Mouse (Mus musculus) MEL (cell line): Measurements from ENCODE around the gene Arhgap1. TPM values are rescaled to one million over a fixed set of nuclear protein-coding genes. Genes with fewer than 3 reads are reported as not detected.

Source experiments
- DNase-seq: peaks from one replicate; pipeline ENCODE4 v3.0.0; 2011; ENCODE audit warnings: low read depth, low spot score
- H3K27ac ChIP-seq: 2 replicates; pipeline ENCODE4 v1.5.1; 2012; ENCODE audit warnings: low read depth, mild to moderate bottlenecking, control low read depth, low read length, moderate library complexity; ENCODE audit not compliant: control insufficient read depth
- H3K27me3 ChIP-seq, 2 experiments: fragments of 150-350 bp in 1 of 2; sonication (generic) in 1 of 2; 2 replicates each; pipeline ENCODE4 v1.6.1; 2012; ENCODE audit warnings: low read length in 2 of 2, mild to moderate bottlenecking in 2 of 2, improper control_type of control experiment in 1 of 2, moderate library complexity in 1 of 2; ENCODE audit not compliant: insufficient read depth in 2 of 2, control insufficient read depth in 1 of 2
- H3K36me3 ChIP-seq, 2 experiments: 2 replicates each; pipeline ENCODE4 v1.6.1; 2012 to 2014; ENCODE audit warnings: low read length in 2 of 2, improper control_type of control experiment in 1 of 2, inconsistent platforms in 1 of 2, mild to moderate bottlenecking in 1 of 2; ENCODE audit not compliant: insufficient read depth in 2 of 2, control insufficient read depth in 1 of 2
- H3K4me1 ChIP-seq, 2 experiments: fragments of 150-350 bp in 1 of 2; sonication (generic) in 1 of 2; 2 replicates each; pipeline ENCODE4 v1.6.1; 2012; ENCODE audit warnings: low read length in 2 of 2, improper control_type of control experiment in 1 of 2, mild to moderate bottlenecking in 1 of 2; ENCODE audit not compliant: insufficient read depth in 2 of 2, control insufficient read depth in 1 of 2
- H3K4me3 ChIP-seq, 2 experiments: fragments of 150-350 bp in 1 of 2; sonication (generic) in 1 of 2; 2 replicates each; pipeline ENCODE4 v1.5.1; 2012; ENCODE audit warnings: low read depth in 2 of 2, low read length in 2 of 2, mild to moderate bottlenecking in 2 of 2, moderate library complexity in 2 of 2, control low read depth in 1 of 2, improper control_type of control experiment in 1 of 2; ENCODE audit not compliant: control insufficient read depth in 1 of 2, insufficient read depth in 1 of 2
- H3K79me2 ChIP-seq: 2 replicates; pipeline ENCODE4 v1.6.1; 2012; ENCODE audit warnings: mild to moderate bottlenecking, low read length, moderate library complexity; ENCODE audit not compliant: control insufficient read depth, poor library complexity, insufficient read depth
- H3K9ac ChIP-seq: 2 replicates; pipeline ENCODE4 v1.6.1; 2012; ENCODE audit warnings: low read depth, mild to moderate bottlenecking, control low read depth, low read length, moderate library complexity; ENCODE audit not compliant: control insufficient read depth, poor library complexity, severe bottlenecking
- H3K9me3 ChIP-seq: fragments of 150-350 bp; sonication (generic); replicated peaks from 2 replicates; pipeline ENCODE4 v1.6.1; 2012; ENCODE audit warnings: mild to moderate bottlenecking, low read length, improper control_type of control experiment, moderate library complexity; ENCODE audit not compliant: insufficient read depth
- BHLHE40 ChIP-seq: IDR thresholded peaks from 2 replicates; pipeline ENCODE4 v1.6.1; 2012; ENCODE audit warnings: low read depth, mild to moderate bottlenecking, inconsistent platforms, low read length, improper control_type of control experiment, borderline replicate concordance
- CHD1 ChIP-seq: IDR thresholded peaks from 2 replicates; pipeline ENCODE4 v1.6.1; 2012; ENCODE audit warnings: low read depth, mild to moderate bottlenecking, inconsistent platforms, low read length, improper control_type of control experiment
- CHD2 ChIP-seq: IDR thresholded peaks from 2 replicates; pipeline ENCODE4 v1.6.1; 2011; ENCODE audit warnings: low read length, improper control_type of control experiment
- CTCF ChIP-seq, 3 experiments: IDR thresholded peaks in 2 of 3; conservative IDR thresholded peaks in 1 of 3; 2 replicates each; pipeline ENCODE4 v1.5.1; 2011 to 2012; ENCODE audit warnings: low read length in 3 of 3, low read depth in 2 of 3, mild to moderate bottlenecking in 2 of 3, improper control_type of control experiment in 1 of 3, inconsistent platforms in 1 of 3, mixed read lengths in 1 of 3, moderate library complexity in 1 of 3; ENCODE audit not compliant: control insufficient read depth in 1 of 3, insufficient read depth in 1 of 3, poor library complexity in 1 of 3, severe bottlenecking in 1 of 3
- E2F4 ChIP-seq: IDR thresholded peaks from 2 replicates; pipeline ENCODE4 v1.6.1; 2011; ENCODE audit warnings: low read depth, low read length, improper control_type of control experiment, borderline replicate concordance
- ELF1 ChIP-seq: IDR thresholded peaks from 2 replicates; pipeline ENCODE4 v1.6.1; 2014; ENCODE audit warnings: low read depth, mild to moderate bottlenecking, inconsistent platforms, low read length, improper control_type of control experiment, moderate library complexity
- EP300 ChIP-seq, 2 experiments: IDR thresholded peaks; 2 replicates each; pipeline ENCODE4 v1.6.1; 2011; ENCODE audit warnings: improper control_type of control experiment in 2 of 2, low read length in 2 of 2, low read depth in 1 of 2, mild to moderate bottlenecking in 1 of 2
- ETS1 ChIP-seq: IDR thresholded peaks from 2 replicates; pipeline ENCODE4 v1.6.1; 2012; ENCODE audit warnings: low read depth, mild to moderate bottlenecking, inconsistent platforms, low read length, improper control_type of control experiment, moderate library complexity
- GABPA ChIP-seq: IDR thresholded peaks from 2 replicates; pipeline ENCODE4 v1.6.1; 2012; ENCODE audit warnings: low read depth, mild to moderate bottlenecking, inconsistent platforms, low read length, improper control_type of control experiment, moderate library complexity
- GATA1 ChIP-seq: IDR thresholded peaks from 2 replicates; pipeline ENCODE4 v1.6.1; 2011; ENCODE audit warnings: low read depth, low read length, improper control_type of control experiment
- HCFC1 ChIP-seq: IDR thresholded peaks from 2 replicates; pipeline ENCODE4 v1.6.1; 2012; ENCODE audit warnings: low read depth, mild to moderate bottlenecking, inconsistent platforms, low read length, improper control_type of control experiment, moderate library complexity
- JUND ChIP-seq: IDR thresholded peaks from 2 replicates; pipeline ENCODE4 v1.6.1; 2011; ENCODE audit warnings: low read depth, mild to moderate bottlenecking, improper control_type of control experiment, low read length
- KAT2A ChIP-seq: conservative IDR thresholded peaks from 2 replicates; pipeline ENCODE4 v1.6.1; 2012; ENCODE audit warnings: low read depth, low read length, improper control_type of control experiment, inconsistent platforms
- MAFK ChIP-seq: IDR thresholded peaks from 2 replicates; pipeline ENCODE4 v1.6.1; 2011; ENCODE audit warnings: low read depth, mild to moderate bottlenecking, low read length, improper control_type of control experiment, borderline replicate concordance
- MAX ChIP-seq: IDR thresholded peaks from 2 replicates; pipeline ENCODE4 v1.6.1; 2011; ENCODE audit warnings: low read length, improper control_type of control experiment
- MAZ ChIP-seq: IDR thresholded peaks from 2 replicates; pipeline ENCODE4 v1.6.1; 2012; ENCODE audit warnings: low read depth, mild to moderate bottlenecking, inconsistent platforms, low read length, improper control_type of control experiment
- MEF2A ChIP-seq: IDR thresholded peaks from 2 replicates; pipeline ENCODE4 v1.6.1; 2014; ENCODE audit warnings: low read depth, mild to moderate bottlenecking, inconsistent platforms, low read length, improper control_type of control experiment; ENCODE audit not compliant: poor library complexity, insufficient replicate concordance, severe bottlenecking; ENCODE audit errors: extremely low read depth
- MXI1 ChIP-seq: IDR thresholded peaks from 2 replicates; pipeline ENCODE4 v1.6.1; 2011; ENCODE audit warnings: mild to moderate bottlenecking, low read depth, low read length, improper control_type of control experiment
- MYB ChIP-seq: IDR thresholded peaks from 2 replicates; pipeline ENCODE4 v1.6.1; 2011; ENCODE audit warnings: mild to moderate bottlenecking, low read depth, low read length, improper control_type of control experiment
- MYC ChIP-seq: IDR thresholded peaks from 2 replicates; pipeline ENCODE4 v1.6.1; 2011; ENCODE audit warnings: low read depth, mild to moderate bottlenecking, low read length, improper control_type of control experiment, moderate library complexity
- NELFE ChIP-seq: IDR thresholded peaks from 2 replicates; pipeline ENCODE4 v1.6.1; 2011; ENCODE audit warnings: low read depth, low read length, improper control_type of control experiment
- NRF1 ChIP-seq: IDR thresholded peaks from 2 replicates; pipeline ENCODE4 v1.6.1; 2014; ENCODE audit warnings: low read depth, mild to moderate bottlenecking, inconsistent platforms, low read length, improper control_type of control experiment, moderate library complexity; ENCODE audit not compliant: poor library complexity, insufficient read depth, severe bottlenecking
- POLR2A ChIP-seq, 2 experiments: IDR thresholded peaks; 2 replicates each; pipeline ENCODE4 v1.6.1; 2011 to 2012; ENCODE audit warnings: low read length in 2 of 2, mild to moderate bottlenecking in 2 of 2, control low read depth in 1 of 2, improper control_type of control experiment in 1 of 2, low read depth in 1 of 2, moderate library complexity in 1 of 2; ENCODE audit not compliant: control insufficient read depth in 1 of 2, insufficient read depth in 1 of 2, poor library complexity in 1 of 2
- POLR2AphosphoS2 ChIP-seq: IDR thresholded peaks from 2 replicates; pipeline ENCODE4 v1.6.1; 2011; ENCODE audit warnings: low read length, improper control_type of control experiment
- POLR2AphosphoS5 ChIP-seq: IDR thresholded peaks from 2 replicates; pipeline ENCODE4 v1.6.1; 2012; ENCODE audit warnings: low read depth, borderline replicate concordance, mild to moderate bottlenecking, inconsistent platforms, low read length, moderate library complexity, mixed read lengths
- RAD21 ChIP-seq: IDR thresholded peaks from 2 replicates; pipeline ENCODE4 v1.6.1; 2011; ENCODE audit warnings: mild to moderate bottlenecking, low read depth, low read length, improper control_type of control experiment
- RCOR1 ChIP-seq: IDR thresholded peaks from 2 replicates; pipeline ENCODE4 v1.6.1; 2012; ENCODE audit warnings: low read depth, mild to moderate bottlenecking, inconsistent platforms, low read length, improper control_type of control experiment
- SIN3A ChIP-seq: IDR thresholded peaks from 2 replicates; pipeline ENCODE4 v1.6.1; 2012; ENCODE audit warnings: low read length, improper control_type of control experiment, inconsistent platforms
- SMC3 ChIP-seq: IDR thresholded peaks from 2 replicates; pipeline ENCODE4 v1.6.1; 2011; ENCODE audit warnings: low read depth, low read length, improper control_type of control experiment
- TAL1 ChIP-seq: IDR thresholded peaks from 2 replicates; pipeline ENCODE4 v1.6.1; 2012; ENCODE audit warnings: mild to moderate bottlenecking, inconsistent platforms, low read length, moderate library complexity, mixed read lengths
- TBP ChIP-seq: IDR thresholded peaks from 2 replicates; pipeline ENCODE4 v1.8.0; 2011; ENCODE audit warnings: low read depth, low read length, improper control_type of control experiment
- TCF12 ChIP-seq: IDR thresholded peaks from 2 replicates; pipeline ENCODE4 v1.6.1; 2014; ENCODE audit warnings: low read depth, mild to moderate bottlenecking, inconsistent platforms, low read length, improper control_type of control experiment, moderate library complexity
- UBTF ChIP-seq: IDR thresholded peaks from 2 replicates; pipeline ENCODE4 v1.6.1; 2012; ENCODE audit warnings: low read depth, mild to moderate bottlenecking, inconsistent platforms, low read length, improper control_type of control experiment, moderate library complexity, borderline replicate concordance; ENCODE audit not compliant: insufficient read depth
- USF1 ChIP-seq: IDR thresholded peaks from 2 replicates; pipeline ENCODE4 v1.6.1; 2014; ENCODE audit warnings: low read depth, mild to moderate bottlenecking, inconsistent platforms, low read length, improper control_type of control experiment, moderate library complexity
- USF2 ChIP-seq, 2 experiments: IDR thresholded peaks; 2 replicates each; pipeline ENCODE4 v1.6.1; 2011 to 2012; ENCODE audit warnings: improper control_type of control experiment in 2 of 2, low read length in 2 of 2, borderline replicate concordance in 1 of 2, inconsistent platforms in 1 of 2, low read depth in 1 of 2, mild to moderate bottlenecking in 1 of 2; ENCODE audit not compliant: insufficient read depth in 1 of 2
- ZC3H11A ChIP-seq: IDR thresholded peaks from 2 replicates; pipeline ENCODE4 v1.6.1; 2012; ENCODE audit warnings: low read depth, mild to moderate bottlenecking, inconsistent platforms, low read length, improper control_type of control experiment
- ZKSCAN1 ChIP-seq: IDR thresholded peaks from 2 replicates; pipeline ENCODE4 v1.6.1; 2012; ENCODE audit warnings: low read depth, mild to moderate bottlenecking, inconsistent platforms, low read length, improper control_type of control experiment, moderate library complexity
- ZMIZ1 ChIP-seq: IDR thresholded peaks from 2 replicates; pipeline ENCODE4 v1.6.1; 2012; ENCODE audit warnings: low read depth, mild to moderate bottlenecking, inconsistent platforms, low read length, improper control_type of control experiment, moderate library complexity
- ZNF384 ChIP-seq: IDR thresholded peaks from 2 replicates; pipeline ENCODE4 v1.6.1; 2012; ENCODE audit warnings: low read depth, mild to moderate bottlenecking, inconsistent platforms, low read length, improper control_type of control experiment
- polyA plus RNA-seq, 2 experiments: library from polyadenylated mRNA; stranded (reverse) in 1 of 2; unstranded in 1 of 2; fragments of >175 nt in 1 of 2; fragments of >200 nt in 1 of 2; gene quantifications; 2 replicates each; pipeline versions ENCODE4 v1.2.1 to v1.2.4; 2012; ENCODE audit warnings: low replicate concordance in 2 of 2, low read depth in 1 of 2; ENCODE audit not compliant: insufficient read length in 2 of 2, insufficient read depth in 1 of 2, missing spikeins in 1 of 2
- total RNA-seq: library from RNA; depleted of rRNA; stranded (reverse); fragments of 300-350 nt; gene quantifications from 2 replicates; pipeline ENCODE4 v1.2.3, GENCODE M21; 2012

The Arhgap1 gene
- total and polyA plus RNA-seq, 3 experiments = 23.5 to 40.1 TPM; not detected in 1

DNA sequence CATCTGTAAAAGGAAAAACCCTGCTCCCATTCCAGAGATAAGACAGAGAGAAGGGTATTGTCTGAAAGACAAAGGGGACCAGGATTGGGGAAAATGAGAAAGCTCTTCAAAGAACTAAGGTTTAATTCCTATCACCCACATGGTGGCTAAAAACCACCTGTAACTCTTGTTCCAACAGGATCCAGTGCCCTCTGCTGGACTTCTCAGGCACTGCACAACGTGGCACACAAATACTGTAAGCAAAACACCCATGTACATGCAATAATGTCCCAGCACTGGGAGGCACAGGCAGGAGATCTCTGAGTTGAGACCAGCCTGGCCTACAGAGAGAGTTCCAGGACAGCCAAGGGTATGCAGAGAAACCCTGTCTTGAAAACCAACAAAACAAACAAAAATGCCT, 2.9 kb upstream of the Arhgap1 start:
- no peaks in the 10 kb centered on the region for H3K9me3 ChIP-seq
- no peak for TF ChIP-seq NRF1
- TF ChIP-seq UBTF = no peak
- TF ChIP-seq ETS1 = no peak
- peak; percentile 79 for TF ChIP-seq RAD21
- no peak for TF ChIP-seq CHD1
- TF ChIP-seq ZC3H11A = peak; percentile 74
- peak; percentile 74 to 93 (median 91) for TF ChIP-seq CTCF (IDR thresholded peaks at IDR 0.05 in 2 of 3, conservative IDR thresholded peaks at IDR 0.05 in 1 of 3; ENCODE audit: control insufficient read depth in 1 of 3, insufficient read depth in 1 of 3, low read depth in 2 of 3, low read length in 3 of 3, poor library complexity in 1 of 3, severe bottlenecking in 1 of 3)
- TF ChIP-seq POLR2A (IDR thresholded peaks at IDR 0.05; ENCODE audit: control insufficient read depth in 1 of 2, insufficient read depth in 1 of 2, low read depth in 1 of 2, low read length in 2 of 2, poor library complexity in 1 of 2) = no peak
- TF ChIP-seq USF1 = no peak
- no peak for TF ChIP-seq TBP
- peak; percentile 68; the same call in 1 of the 2 replicates for TF ChIP-seq MXI1
- TF ChIP-seq ELF1 = no peak
- no peak for TF ChIP-seq RCOR1
- no peak for TF ChIP-seq BHLHE40
- TF ChIP-seq SMC3 = peak; percentile 76
- no peak for TF ChIP-seq TAL1
- TF ChIP-seq NELFE = no peak
- no peak for TF ChIP-seq HCFC1
- no peak for TF ChIP-seq ZMIZ1
- TF ChIP-seq POLR2AphosphoS2 = no peak
- no peak for TF ChIP-seq GATA1
- no peak for TF ChIP-seq MAZ
- TF ChIP-seq E2F4 = no peak
- TF ChIP-seq EP300 (IDR thresholded peaks at IDR 0.05; ENCODE audit: low read depth in 1 of 2, low read length in 2 of 2) = no peak
- TF ChIP-seq MAX = peak; percentile 77
- no peak for TF ChIP-seq MYB
- TF ChIP-seq USF2 (IDR thresholded peaks at IDR 0.05; ENCODE audit: borderline replicate concordance in 1 of 2, insufficient read depth in 1 of 2, low read depth in 1 of 2, low read length in 2 of 2) = no peak
- no peak for TF ChIP-seq MEF2A
- no peak for TF ChIP-seq ZKSCAN1
- TF ChIP-seq GABPA = no peak
- TF ChIP-seq ZNF384 = no peak
- TF ChIP-seq MAFK = no peak
- TF ChIP-seq POLR2AphosphoS5 = no peak
- no peak for TF ChIP-seq SIN3A
- TF ChIP-seq CHD2 = no peak
- no peak for TF ChIP-seq TCF12
- no peak for TF ChIP-seq KAT2A
- peak; percentile 94 for TF ChIP-seq MYC
- no peak for TF ChIP-seq JUND
- H3K79me2 ChIP-seq = peaks cover 22% of the 10 kb centered on the region
- H3K36me3 ChIP-seq = peaks cover 0 to 4% of the 10 kb centered on the region in 2 experiments
- H3K27ac ChIP-seq = no peak overlapping the region
- H3K9ac ChIP-seq = no peak overlapping the region
- no peaks in the 10 kb centered on the region for H3K27me3 ChIP-seq
- DNase-seq = peak; percentile 88
- H3K4me1 ChIP-seq = peaks cover 0 to 5% of the 10 kb centered on the region in 2 experiments; a peak in 3 of 4 replicates
- no peak overlapping the region for H3K4me3 ChIP-seq
